26 mouse cellular contexts compared by ENCODE assay signal in genomic region chr6:51150066-51150465, GRCm38 (mm10).
A peak's percentile ranks its signal among the peaks of the same experiment; 100 is the strongest.
DNase-seq lines count a peak whose midpoint lies in the region; ATAC-seq and TF ChIP-seq lines count a peak whose summit lies in the region.
"Had no signal": no experiment of that assay in that cellular context is flagged by ENCODE, and none has a peak within 500 bp of the region (broad histone marks: within the 10 kb centered on the region; RNA-seq: fewer than 3 reads in every experiment).

No protein-coding gene starts in this region.

- peaks cover 5% of the 10 kb centered on the region; the same call in 1 of the 2 replicates for H3K4me1 ChIP-seq in embryonic facial prominence, embryonic 14.5 days (ENCODE audit: control insufficient read depth, insufficient read depth, low read length)
- H3K4me1 ChIP-seq in embryonic facial prominence, embryonic 10.5 days = peaks cover 22% of the 10 kb centered on the region
- H3K4me1 ChIP-seq in heart, embryonic 10.5 days = peaks cover 13% of the 10 kb centered on the region; the same call in 1 of the 2 replicates
- peaks cover 17% of the 10 kb centered on the region for H3K4me1 ChIP-seq in spleen, adult 2 months (ENCODE audit: control insufficient read depth, insufficient read depth, insufficient read length)
- H3K4me1 ChIP-seq: liver, embryonic 12.5 days; neural tube, embryonic 12.5 days had no signal

- H3K4me2 ChIP-seq in embryonic facial prominence, embryonic 14.5 days (ENCODE audit: low read depth, low read length) = no peak overlapping the region
- H3K4me2 ChIP-seq: embryonic facial prominence, embryonic 15.5 days; heart, embryonic 13.5 days; hindbrain, embryonic 14.5 days; limb, embryonic 13.5 days; liver, embryonic 12.5 days; neural tube, embryonic 12.5 days had no signal

- H3K9ac ChIP-seq in embryonic facial prominence, embryonic 14.5 days (ENCODE audit: low read depth, low read length) = no peak overlapping the region
- H3K9ac ChIP-seq: embryonic facial prominence, embryonic 15.5 days; heart, embryonic 13.5 days; hindbrain, embryonic 14.5 days; limb, embryonic 13.5 days; liver, embryonic 12.5 days; neural tube, embryonic 12.5 days had no signal

- no peak for TF ChIP-seq POLR2A in spleen, adult 2 months (IDR thresholded peaks at IDR 0.05; ENCODE audit: low read depth, low read length)

- 79% methylated on average over 2 of the region's 2 CpGs for WGBS in embryonic facial prominence, embryonic 14.5 days
- WGBS in embryonic facial prominence, embryonic 10.5 days = 83% methylated on average over 2 of the region's 2 CpGs
- WGBS in heart, embryonic 10.5 days = 76% methylated on average over 2 of the region's 2 CpGs
- WGBS in spleen, adult 2 months = 72% methylated on average over 2 of the region's 2 CpGs

- H3K27me3 ChIP-seq in embryonic facial prominence, embryonic 14.5 days (replicated peaks; ENCODE audit: control insufficient read depth, insufficient read depth, low read length) = no peaks in the 10 kb centered on the region
- H3K27me3 ChIP-seq in embryonic facial prominence, embryonic 10.5 days (replicated peaks; ENCODE audit: low read depth, poor library complexity, severe bottlenecking) = no peaks in the 10 kb centered on the region
- no peaks in the 10 kb centered on the region for H3K27me3 ChIP-seq in heart, embryonic 10.5 days (ENCODE audit: insufficient read depth, poor library complexity, severe bottlenecking)
- no peaks in the 10 kb centered on the region for H3K27me3 ChIP-seq in spleen, adult 2 months (ENCODE audit: control insufficient read depth, insufficient read depth, low read length)
- H3K27me3 ChIP-seq: embryonic facial prominence, embryonic 15.5 days; heart, embryonic 13.5 days; liver, embryonic 12.5 days; neural tube, embryonic 12.5 days had no signal

- no peak for TF ChIP-seq CTCF in spleen, adult 2 months (IDR thresholded peaks at IDR 0.05; ENCODE audit: extremely low read depth, insufficient read depth, insufficient read length, insufficient replicate concordance)

- H3K9me3 ChIP-seq in embryonic facial prominence, embryonic 14.5 days (ENCODE audit: control insufficient read depth, low read length) = no peaks in the 10 kb centered on the region
- H3K9me3 ChIP-seq in embryonic facial prominence, embryonic 10.5 days = no peaks in the 10 kb centered on the region
- no peaks in the 10 kb centered on the region for H3K9me3 ChIP-seq in heart, embryonic 10.5 days
- H3K9me3 ChIP-seq: embryonic facial prominence, embryonic 15.5 days; heart, embryonic 13.5 days; limb, embryonic 13.5 days; liver, embryonic 12.5 days; neural tube, embryonic 12.5 days had no signal

- H3K27ac ChIP-seq in embryonic facial prominence, embryonic 14.5 days (replicated peaks; ENCODE audit: low read depth, low read length) = 0 out of 2 replicates have a peak overlapping the region, but pooled peaks have one; percentile 1
- no peak overlapping the region; the same call in 1 of the 2 replicates for H3K27ac ChIP-seq in embryonic facial prominence, embryonic 10.5 days (replicated peaks)
- no peak overlapping the region for H3K27ac ChIP-seq in heart, embryonic 10.5 days
- H3K27ac ChIP-seq in spleen, adult 2 months (ENCODE audit: insufficient read depth, low read length) = peak overlapping the region; percentile 79
- H3K27ac ChIP-seq: heart, embryonic 13.5 days; hindbrain, embryonic 14.5 days; limb, embryonic 13.5 days; liver, embryonic 12.5 days; neural tube, embryonic 12.5 days had no signal

- H3K4me3 ChIP-seq in embryonic facial prominence, embryonic 14.5 days (ENCODE audit: low read depth, low read length) = no peak overlapping the region
- H3K4me3 ChIP-seq in embryonic facial prominence, embryonic 10.5 days = no peak overlapping the region
- no peak overlapping the region for H3K4me3 ChIP-seq in heart, embryonic 10.5 days
- no peak overlapping the region for H3K4me3 ChIP-seq in spleen, adult 2 months (ENCODE audit: extremely low read depth, insufficient read depth, insufficient read length)
- H3K4me3 ChIP-seq: embryonic facial prominence, embryonic 15.5 days; heart, embryonic 13.5 days; limb, embryonic 13.5 days; liver, embryonic 12.5 days; neural tube, embryonic 12.5 days had no signal

- DNase-seq in embryonic facial prominence, embryonic 14.5 days (ENCODE audit: low spot score) = no peak
- DNase-seq in embryonic facial prominence, embryonic 10.5 days (ENCODE audit: low spot score) = no peak
- DNase-seq in heart, adult 18-20 months = peak; percentile 54 to 66
- DNase-seq in heart, embryonic 10.5 days (ENCODE audit: low spot score) = no peak
- no peak for DNase-seq in spleen, adult 2 months (ENCODE audit: low read depth in 1 of 2, low spot score in 2 of 2)
- DNase-seq in spleen, postnatal 4 days (ENCODE audit: low spot score in 2 of 2) = no peak
- DNase-seq in adrenal gland, adult 18-20 months (ENCODE audit: low spot score in 2 of 2) = no peak
- DNase-seq: adrenal gland, postnatal 14 days; cerebellum, adult 8-10 months; cerebellum, postnatal 36 days; embryo, embryonic 11 days; kidney, adult 18-20 months; kidney, postnatal 4 days; lung, adult 2 months; lung, postnatal 36 days; midbrain, embryonic 14.5 days; retina, postnatal 1 day; thymus, postnatal 25 days had no signal

- no peak for ATAC-seq in embryonic facial prominence, embryonic 14.5 days (ENCODE audit: low read depth)
- ATAC-seq: forebrain, embryonic 16.5 days; inflammation-experienced regulatory T-cells, adult 6 months; liver, embryonic 12.5 days had no signal

- H3K36me3 ChIP-seq in embryonic facial prominence, embryonic 14.5 days (ENCODE audit: control insufficient read depth, insufficient read depth, low read length) = no peaks in the 10 kb centered on the region
- no peaks in the 10 kb centered on the region for H3K36me3 ChIP-seq in embryonic facial prominence, embryonic 10.5 days (replicated peaks)
- no peaks in the 10 kb centered on the region for H3K36me3 ChIP-seq in heart, embryonic 10.5 days
- H3K36me3 ChIP-seq in spleen, adult 2 months (ENCODE audit: control insufficient read depth, insufficient read depth, low read length) = no peaks in the 10 kb centered on the region
- H3K36me3 ChIP-seq: embryonic facial prominence, embryonic 15.5 days; heart, embryonic 13.5 days; limb, embryonic 13.5 days; liver, embryonic 12.5 days; neural tube, embryonic 12.5 days had no signal

Comparison
In these comparisons a context has a peak if more than half of its experiments do, and no peak if none do; other contexts are left out.
1. DNase-seq: peak in heart, adult 18-20 months (2 of 2); none in embryonic facial prominence, embryonic 14.5 days (single experiment), embryonic facial prominence, embryonic 10.5 days (single experiment), heart, embryonic 10.5 days (single experiment), spleen, adult 2 months (0 of 2), spleen, postnatal 4 days (0 of 2) and adrenal gland, adult 18-20 months (0 of 2).
2. H3K27ac ChIP-seq: peak in embryonic facial prominence, embryonic 14.5 days (single experiment) and spleen, adult 2 months (single experiment); none in embryonic facial prominence, embryonic 10.5 days (single experiment) and heart, embryonic 10.5 days (single experiment).